Mouse (Mus musculus): Measurements from ENCODE around the gene Snx22.

DNA sequence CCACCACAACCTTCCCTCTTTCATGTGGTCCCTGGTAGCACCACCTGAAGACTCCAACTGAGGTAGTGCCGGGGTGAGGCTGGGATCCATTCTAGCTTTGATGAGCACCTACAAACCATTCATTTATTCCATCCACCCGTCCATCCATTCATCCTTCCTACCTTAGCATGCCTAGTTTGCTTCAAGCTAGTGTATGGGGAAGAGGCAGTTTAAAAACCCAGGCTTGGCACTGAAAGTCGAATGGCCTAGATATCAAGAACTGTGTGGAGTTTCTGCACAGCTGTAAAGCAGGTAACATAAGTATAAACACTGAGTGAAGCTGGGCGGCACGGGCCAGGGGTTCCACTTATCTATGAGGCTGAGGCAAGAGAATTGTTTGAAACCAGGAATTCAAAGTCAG, 632 bp upstream of the Snx22 start:
- TF ChIP-seq GATA1 (IDR thresholded peaks at IDR 0.05; ENCODE audit: low read length): no peak
- TF ChIP-seq TAL1 (IDR thresholded peaks at IDR 0.05; ENCODE audit: low read length): no peak

Data from erythroblast, embryonic 14.5 days (primary cell).